Mouse (Mus musculus): ENCODE results near the gene Braf.
A peak's percentile ranks its signal among the peaks of the same experiment; 100 is the strongest.

The Braf gene

GRCm38 (mm10) chr6:39607365-39607764 is 117.9 kb downstream of the Braf start:
- DNase-seq (ENCODE audit: low spot score in 2 of 2), result no peak

GRCm38 (mm10) chr6:39606862-39607261 is 118.4 kb downstream of the Braf start:
- DNase-seq (ENCODE audit: low spot score in 2 of 2), result no peak

- no peak for DNase-seq (ENCODE audit: low spot score in 2 of 2)
Measured at GRCm38 (mm10) chr6:39606056-39606455, 119.2 kb downstream of the Braf start.

- no peak for DNase-seq (ENCODE audit: low spot score in 2 of 2)
Measured at GRCm38 (mm10) chr6:39604565-39604964, 120.7 kb downstream of the Braf start.

DNA sequence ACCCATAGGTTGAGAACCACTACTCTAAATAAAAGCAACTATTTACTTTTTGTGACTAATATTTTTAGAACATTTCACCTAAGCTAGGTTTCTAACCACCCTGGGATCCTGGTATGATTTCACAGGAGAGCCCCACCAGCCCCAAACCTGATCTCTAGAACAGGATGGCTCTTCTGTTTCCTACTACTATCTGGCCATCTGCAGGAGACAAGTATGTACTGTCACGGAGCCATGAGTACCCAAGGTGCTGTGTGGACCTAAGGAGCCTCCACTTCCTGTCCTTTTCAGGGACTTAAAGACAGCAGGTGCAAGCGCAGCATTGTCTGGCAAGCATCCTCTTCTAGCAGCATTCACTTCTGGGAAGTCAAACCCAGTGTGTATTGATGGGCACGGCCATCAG is 123.4 kb downstream of the Braf start:
- no peak for DNase-seq (ENCODE audit: low spot score in 2 of 2)

DNA sequence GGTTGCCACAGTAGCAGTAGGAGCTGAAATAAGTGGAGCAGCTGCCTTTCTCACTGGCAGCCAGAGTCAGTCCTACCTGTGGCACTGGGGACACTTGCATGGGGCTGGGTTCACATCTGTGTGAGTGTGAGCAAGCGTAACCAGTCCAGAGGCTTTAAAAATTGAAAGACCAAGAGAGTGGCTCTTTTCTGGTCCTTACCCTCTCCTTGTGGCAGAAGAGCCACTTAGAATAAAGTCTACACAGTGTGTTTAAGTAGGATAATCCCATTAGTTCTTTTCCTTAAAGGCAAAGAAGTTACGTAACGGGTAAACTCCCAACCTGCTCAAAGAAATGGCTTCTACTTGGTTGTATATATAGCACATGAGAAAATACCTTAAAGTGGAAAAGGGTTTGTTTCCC is 124.4 kb downstream of the Braf start:
- no peak for DNase-seq (ENCODE audit: low spot score in 2 of 2)

- DNase-seq (ENCODE audit: low spot score in 2 of 2), result peak; percentile 92 to 96
Measured at GRCm38 (mm10) chr6:39592401-39593214, 132.7 kb downstream of the Braf start, which contains the start of gene Ndufb2. Gene Ndufb2, plus strand, starts transcription at chr6:39592574.

DNA sequence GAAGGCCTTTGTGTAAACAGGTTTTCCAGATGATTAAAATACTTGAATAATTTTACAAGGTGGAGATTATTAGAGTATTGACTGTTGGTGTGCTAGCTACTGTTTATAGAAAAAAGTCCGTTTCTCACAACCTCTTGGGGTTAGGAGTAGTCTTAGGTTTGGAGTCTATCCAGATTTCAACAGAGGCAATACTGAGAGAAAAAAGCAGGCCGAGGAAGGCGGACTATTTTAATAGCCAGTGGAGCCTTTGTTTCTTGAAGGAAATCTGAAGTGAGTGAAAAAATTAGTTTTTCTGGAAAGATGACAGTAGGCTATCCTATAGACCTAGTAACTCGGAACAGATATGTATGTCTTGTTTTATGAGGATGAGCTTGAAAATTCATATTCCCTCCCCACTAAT is 133.8 kb downstream of the Braf start:
- DNase-seq (ENCODE audit: low spot score in 2 of 2), result no peak

DNA sequence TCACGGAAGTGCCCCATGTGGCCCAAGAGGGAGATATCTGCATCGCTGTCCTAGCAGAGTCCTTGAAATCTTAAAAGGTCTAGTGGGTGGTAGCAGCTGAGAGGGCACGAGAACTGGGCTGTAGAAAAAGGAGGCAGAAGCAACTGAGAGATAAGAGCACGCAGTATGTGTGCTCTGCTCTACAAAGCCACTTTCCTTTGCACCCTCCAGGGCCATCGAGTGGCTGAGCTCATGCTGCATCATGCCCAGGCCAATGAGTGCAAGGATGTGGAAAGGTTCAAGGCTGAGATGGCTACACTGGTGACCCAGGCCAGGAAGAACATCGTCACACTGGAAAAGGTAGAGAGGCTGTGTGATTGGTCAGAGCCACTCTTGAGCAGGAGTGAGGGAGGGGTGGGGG is 139.7 kb downstream of the Braf start, which contains the start of gene Gm42420:
Gene Gm42420, plus strand, starts transcription at position 237 of the 400 bp plus-strand sequence.
- DNase-seq (ENCODE audit: low spot score in 2 of 2), result no peak

GRCm38 (mm10) chr6:39581087-39581784 is 144.0 kb downstream of the Braf start:
- DNase-seq (ENCODE audit: low spot score in 2 of 2), result no peak

DNA sequence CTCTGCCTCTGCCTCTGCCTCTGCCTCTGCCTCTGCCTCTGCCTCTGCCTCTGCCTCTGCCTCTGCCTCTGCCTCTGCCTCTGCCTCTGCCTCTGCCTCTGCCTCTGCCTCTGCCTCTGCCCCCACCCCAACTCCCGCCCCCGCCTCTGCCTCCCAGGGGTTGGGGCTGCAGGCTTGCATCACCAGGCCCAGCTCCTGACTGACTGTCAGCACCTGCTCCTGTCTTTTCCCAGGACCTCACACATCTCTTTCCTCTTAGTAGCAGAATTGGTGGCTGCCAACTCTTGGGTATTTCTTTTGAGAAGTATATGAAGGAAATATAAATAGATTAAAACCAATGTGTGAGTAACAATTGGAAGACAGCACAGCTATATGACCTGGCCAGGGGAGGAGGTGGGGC is 144.7 kb downstream of the Braf start:
- DNase-seq (ENCODE audit: low spot score in 2 of 2), result no peak

GRCm38 (mm10) chr6:39579552-39579951 is 145.7 kb downstream of the Braf start:
- DNase-seq (ENCODE audit: low spot score in 2 of 2), result no peak

- no peak for DNase-seq (ENCODE audit: low spot score in 2 of 2)
Measured at GRCm38 (mm10) chr6:39574951-39575350, 150.3 kb downstream of the Braf start.

GRCm38 (mm10) chr6:39574555-39574869 is 150.8 kb downstream of the Braf start:
- no peak for DNase-seq (ENCODE audit: low spot score in 2 of 2)

DNA sequence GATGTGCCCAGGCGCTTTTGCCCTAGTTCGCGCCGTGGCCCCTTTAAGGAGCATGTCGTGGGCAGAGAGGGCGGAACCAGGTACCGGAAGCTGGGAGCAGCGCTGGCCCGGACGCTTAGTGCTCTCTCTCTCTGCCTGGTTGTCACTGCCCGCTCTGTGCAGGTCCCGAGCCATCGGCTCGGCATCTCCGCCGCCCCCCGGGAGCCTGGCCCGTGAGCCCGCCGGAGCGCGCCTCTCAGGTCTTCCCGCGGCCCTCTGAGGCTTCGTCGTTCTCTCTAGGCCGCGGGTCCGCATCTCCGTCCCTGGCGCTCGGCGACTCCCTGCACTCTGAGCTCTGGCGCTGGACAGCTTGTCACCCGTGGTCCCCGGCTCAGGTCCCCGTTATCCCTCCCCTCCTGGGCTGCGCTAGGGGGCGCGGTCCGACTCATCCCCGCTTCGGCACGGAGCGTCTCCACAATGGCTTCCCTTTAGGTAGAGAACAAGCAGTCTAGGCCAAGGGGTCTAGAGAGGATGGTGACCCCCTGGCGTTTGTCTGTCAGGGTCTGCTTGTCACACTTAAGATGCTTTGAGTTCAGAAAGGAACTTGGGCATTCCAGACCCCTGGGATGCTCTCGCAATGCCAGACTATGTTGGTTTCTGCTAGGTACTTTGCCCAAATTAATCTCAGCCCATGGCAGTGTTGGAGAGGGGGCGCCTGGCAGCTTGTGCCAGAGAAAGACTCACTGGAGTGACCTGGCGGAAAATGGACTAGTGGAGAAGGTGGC is 151.3 kb downstream of the Braf start, which contains the start of gene Adck2:
Gene Adck2, plus strand, starts transcription at position 83 of the 764 bp plus-strand sequence.
- DNase-seq (ENCODE audit: low spot score in 2 of 2), result peak; percentile 53 to 70

- DNase-seq (ENCODE audit: low spot score in 2 of 2), result no peak
Measured at GRCm38 (mm10) chr6:39570426-39570825, 154.8 kb downstream of the Braf start.

GRCm38 (mm10) chr6:39567528-39567927 is 157.7 kb downstream of the Braf start:
- no peak for DNase-seq (ENCODE audit: low spot score in 2 of 2)

DNA sequence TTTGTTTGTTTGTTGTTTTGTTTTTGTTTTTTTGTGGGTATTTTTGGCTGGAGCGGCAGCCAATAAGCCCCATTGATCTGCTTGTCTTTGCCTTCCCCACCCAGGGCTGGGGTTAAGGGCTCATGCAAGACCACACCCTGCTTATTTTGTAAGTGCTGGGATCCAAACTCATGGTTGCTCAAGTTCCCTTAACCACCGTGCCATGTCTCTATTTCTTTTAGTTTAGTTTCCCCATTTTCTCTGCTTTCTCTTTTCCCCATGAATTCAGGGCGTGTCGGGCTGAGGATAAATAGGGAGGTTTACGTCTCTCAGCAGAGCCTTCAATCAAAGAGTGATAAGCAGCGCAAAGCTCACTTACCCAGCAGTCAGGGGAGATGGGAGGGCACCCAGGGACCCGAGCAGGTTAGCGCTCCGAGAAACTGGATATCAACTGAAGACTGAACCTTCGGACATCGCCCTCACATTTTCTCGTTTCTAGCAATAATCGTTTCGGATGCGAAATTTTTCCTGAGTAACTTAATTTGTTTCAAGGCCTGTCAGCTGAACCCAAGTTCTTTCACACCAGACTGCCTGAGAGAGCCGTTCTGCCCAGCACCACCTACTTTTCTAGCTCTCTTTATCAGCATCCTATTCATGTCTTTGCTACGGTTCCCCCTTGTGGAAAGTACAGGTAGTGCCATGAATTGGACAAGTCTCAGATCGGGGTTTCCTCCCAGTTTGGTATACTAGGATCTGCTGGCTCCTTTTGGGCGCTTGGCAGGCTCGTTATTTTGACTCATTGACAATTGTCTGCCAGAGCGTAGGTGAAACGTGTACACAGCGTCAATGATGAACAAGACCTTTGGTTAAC is 162.9 kb downstream of the Braf start:
- peak; percentile 54 to 72 for DNase-seq (ENCODE audit: low spot score in 2 of 2)

GRCm38 (mm10) chr6:39559276-39559939 is 165.9 kb downstream of the Braf start:
- DNase-seq (ENCODE audit: low spot score in 2 of 2), result no peak

DNA sequence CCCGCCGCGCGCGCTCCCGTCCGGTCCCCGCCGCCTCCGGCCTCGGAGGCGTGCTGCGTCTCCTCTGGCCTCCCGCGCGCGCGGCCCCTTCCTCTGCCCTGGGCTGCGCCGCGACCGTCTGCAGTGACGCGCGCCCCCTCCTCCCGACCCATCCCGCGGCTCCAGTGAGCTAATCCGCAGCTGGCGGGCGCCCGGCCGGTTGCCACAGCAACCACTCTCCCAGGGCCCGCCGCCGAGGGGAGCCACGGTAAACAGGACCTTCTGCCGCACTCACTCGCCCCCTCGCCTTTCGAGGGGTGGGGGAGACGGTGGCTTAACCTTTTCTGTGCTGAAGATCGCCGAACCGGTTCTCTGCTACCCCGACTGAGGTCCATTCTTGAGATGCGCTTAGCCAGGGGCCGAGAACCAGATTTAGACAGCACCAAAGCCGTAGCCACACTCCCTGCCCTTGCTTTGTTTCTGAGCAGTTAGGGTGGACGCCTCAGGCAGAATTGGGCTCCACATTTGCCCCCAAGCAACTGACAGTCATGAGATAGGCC is 167.5 kb downstream of the Braf start, which contains the start of gene Dennd2a:
Gene Dennd2a, minus strand, starts transcription at position 145 of the 539 bp plus-strand sequence.
- DNase-seq (ENCODE audit: low spot score in 2 of 2), result no peak

Measured in urinary bladder, adult 18-20 months (tissue).